Mouse (Mus musculus): ENCODE data around the gene Hoxb3. TPM values are rescaled to one million over a fixed set of nuclear protein-coding genes. Genes with fewer than 3 reads are reported as not detected.

The Hoxb3 gene
- total RNA-seq (2021): under 1 TPM; 0.76 to 0.79 TPM
- long read RNA-seq, experiment 1: 0 reads
- long read RNA-seq, experiment 2, partial matches to known transcripts: 0 of 1 reads
- long read RNA-seq, experiment 2, other reads (novel, unspliced or antisense): 1 of 1 reads

DNA sequence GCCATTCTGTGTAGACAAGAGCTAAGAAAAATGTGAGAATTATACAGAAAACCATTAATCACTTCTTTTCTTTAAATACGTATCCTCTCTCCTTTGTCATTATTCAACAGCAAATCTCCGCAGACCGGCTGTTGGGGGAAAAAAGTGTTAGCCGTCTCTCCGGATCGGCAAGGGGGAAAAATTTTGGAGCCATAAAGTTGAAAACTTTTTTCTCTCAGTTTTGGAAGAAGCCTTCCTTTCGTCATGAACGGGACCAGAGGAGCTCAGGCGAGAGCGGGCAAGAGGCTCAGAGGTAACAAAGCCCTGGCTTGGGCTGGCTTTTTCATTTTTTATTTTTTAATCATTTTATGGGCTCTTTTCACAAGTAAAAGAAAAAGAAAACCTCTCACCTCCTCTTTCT is at the start of gene Hoxb3:
Hoxb3 (plus strand) TSS at position 173 of the 400 bp plus-strand sequence.
- intact Hi-C loops (cut with DNase I): no loop called here
- no peak for DNase-seq

DNA sequence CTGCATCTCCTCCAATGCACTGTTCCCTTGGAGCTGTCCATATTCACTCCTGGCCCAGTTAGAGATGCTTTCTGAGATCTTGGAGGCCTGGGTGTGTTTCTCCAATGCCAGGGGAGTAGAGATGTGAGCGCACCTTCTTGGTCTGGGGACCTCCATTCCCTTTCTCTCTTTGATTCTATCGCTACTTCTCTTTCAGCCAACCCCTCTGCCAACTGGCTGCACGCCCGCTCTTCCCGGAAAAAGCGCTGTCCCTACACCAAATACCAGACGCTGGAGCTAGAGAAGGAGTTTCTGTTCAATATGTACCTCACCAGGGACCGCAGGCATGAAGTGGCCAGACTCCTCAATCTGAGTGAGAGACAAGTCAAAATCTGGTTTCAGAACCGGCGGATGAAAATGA is 48.7 kb upstream of the Hoxb3 start:
- intact Hi-C loops (cut with DNase I): no loop called here
- no peak for DNase-seq

DNA sequence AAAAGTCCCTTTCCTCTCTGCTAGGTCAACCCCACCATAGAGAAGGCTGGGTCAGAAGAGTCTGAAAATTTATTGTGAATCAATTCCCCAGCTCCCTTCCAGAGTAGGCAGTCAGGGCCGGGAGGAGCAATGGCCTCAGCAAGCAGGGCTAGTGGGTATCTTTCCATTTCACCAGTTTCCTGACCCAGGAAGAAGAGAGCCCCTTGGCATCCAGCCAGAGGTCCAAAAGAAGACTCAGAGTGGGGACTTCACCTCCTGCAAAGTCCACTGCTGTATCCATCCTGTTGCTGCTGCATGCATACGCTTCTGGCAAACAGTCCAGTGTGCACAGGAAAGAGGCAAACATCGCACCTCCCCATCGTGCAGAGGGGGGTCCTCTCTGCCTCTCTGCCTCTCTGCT is 47.2 kb upstream of the Hoxb3 start:
- DNase-seq: no peak
- intact Hi-C loops (cut with DNase I): loop anchor here (5.0 kb wide), 3 partner anchors 74 to 451 kb away; no protein-coding TSS in a partner anchor

DNA sequence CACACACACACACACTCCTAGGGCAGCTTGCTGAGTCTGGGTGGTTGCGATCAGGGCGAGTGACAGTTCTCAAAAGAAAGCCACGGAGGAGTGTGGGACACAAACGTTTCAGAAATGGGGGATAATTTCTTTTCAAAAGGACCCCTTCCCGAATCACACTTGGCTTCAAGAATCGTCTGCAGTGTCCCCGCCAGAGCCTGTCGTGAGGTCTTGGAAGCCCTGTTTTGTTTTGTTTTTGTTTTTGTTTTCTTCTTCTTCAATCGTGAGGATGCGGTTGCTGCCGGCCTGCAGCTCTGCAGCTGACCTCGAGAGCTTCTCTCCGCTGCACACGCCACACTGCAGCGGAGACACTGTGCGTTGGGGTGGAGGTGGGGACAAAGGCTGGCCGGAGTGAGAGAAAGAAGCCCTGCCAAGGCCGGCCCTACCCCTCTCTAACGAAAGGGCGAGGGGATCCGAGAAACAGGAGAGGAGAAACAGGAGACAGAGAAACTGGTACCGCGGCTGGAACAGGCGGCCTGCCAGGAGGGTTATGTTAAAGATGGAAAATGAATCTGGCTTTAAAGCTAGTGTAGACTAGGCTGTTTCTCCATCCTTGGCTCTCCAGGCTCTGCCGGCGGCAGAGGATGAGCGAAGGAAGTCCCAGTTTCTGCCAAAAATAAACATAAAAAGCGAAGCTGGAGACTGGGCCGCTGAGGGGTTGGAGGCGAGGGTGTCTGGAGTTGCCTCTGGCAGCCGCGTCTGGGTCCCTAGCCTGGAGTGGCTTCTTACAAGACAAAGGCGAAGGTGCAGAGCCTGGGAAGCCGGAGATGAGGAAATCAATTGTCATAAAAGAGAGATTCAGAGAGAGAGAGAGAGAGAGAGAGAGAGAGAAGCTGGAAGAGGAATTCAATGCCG is 45.7 kb upstream of the Hoxb3 start:
- DNase-seq: no peak
- intact Hi-C loops (cut with DNase I): loop anchor here (2.0 to 5.0 kb wide), 6 partner anchors 75 to 583 kb away; no protein-coding TSS in a partner anchor

DNA sequence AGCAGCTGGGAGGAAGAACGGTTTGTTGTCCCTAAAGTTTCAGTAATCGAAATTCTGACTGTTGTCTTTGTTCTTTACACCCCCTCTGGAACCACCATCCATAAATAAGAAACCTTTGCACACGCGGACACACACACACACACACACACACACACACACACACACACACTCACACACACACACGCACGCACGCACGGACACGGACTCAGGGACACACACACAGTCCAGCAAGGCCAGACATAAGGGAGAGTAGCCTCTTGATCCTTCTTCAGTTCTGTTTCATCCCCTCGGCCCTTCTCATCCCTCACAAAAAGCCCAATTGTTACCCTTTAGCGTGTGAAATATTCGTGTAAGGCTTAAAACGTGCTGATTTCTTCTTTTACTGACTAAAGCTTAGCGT is 44.8 kb upstream of the Hoxb3 start:
- intact Hi-C loops (cut with DNase I): loop anchor here (2.0 to 5.0 kb wide), 6 partner anchors 76 to 582 kb away; no protein-coding TSS in a partner anchor
- no peak for DNase-seq

DNA sequence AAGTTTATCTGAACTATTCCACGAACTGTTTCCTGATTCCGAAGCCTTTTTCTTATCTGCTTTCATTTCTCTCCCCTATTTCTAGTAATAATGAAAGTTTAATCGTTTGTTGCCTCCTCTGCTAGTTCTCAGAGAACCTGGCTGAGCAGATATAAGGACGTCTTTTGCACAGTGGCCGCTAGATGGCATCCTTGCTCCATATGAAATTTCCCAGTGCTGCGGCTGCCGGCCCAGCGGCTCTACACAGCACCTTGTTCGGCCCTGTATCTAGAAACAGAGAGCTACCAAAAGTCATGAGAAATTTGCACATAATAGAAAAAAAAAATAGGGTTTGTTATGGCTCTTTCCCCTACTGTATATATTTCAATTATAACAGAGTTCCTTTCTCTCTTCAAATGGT is 44.4 kb upstream of the Hoxb3 start:
- DNase-seq: peak; percentile 87 to 90
- intact Hi-C loops (cut with DNase I): loop anchor here (2.0 to 5.0 kb wide), 6 partner anchors 76 to 582 kb away; no protein-coding TSS in a partner anchor

DNA sequence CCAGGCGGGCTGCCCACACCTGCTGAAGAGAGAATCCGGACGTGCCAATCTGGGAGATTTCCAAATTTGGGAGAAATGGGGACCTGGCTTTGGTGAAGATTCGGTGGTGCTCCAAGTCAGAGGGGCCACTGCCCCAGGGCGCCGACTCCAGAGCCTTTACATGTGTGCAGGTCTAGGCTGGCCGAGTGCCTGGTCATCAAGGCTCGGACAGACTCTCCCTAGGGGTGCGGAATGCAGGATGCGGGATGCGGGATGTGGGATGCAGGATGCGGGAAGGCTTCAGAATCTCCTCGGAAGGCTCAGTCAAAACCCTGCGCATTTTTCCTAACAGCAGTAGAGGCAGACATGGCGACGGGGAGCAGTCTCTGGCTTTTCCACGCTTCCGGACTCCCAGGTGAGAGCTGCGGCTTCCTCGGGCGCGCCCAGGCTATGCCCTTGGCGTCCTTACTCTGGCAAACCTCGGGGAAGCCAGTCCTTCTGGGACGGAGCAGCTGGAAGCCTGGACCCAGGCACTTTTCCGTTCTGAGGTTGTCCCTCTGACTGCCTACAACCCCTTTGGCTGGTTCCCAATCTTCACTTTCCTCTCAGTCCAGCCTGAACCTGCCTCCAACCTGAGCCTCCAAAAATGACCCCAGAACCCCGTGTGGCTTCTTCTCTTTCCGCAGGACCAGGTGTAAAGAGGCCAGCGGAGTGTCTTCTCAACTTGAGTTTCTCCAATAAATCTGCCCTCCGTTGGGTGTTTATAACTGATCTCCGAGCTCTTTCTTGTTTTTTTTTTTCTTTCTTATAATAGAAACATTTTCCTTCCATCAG is 43.5 kb upstream of the Hoxb3 start:
- intact Hi-C loops (cut with DNase I): loop anchor here (2.0 to 5.0 kb wide), 6 partner anchors 77 to 581 kb away; no protein-coding TSS in a partner anchor
- DNase-seq: no peak

DNA sequence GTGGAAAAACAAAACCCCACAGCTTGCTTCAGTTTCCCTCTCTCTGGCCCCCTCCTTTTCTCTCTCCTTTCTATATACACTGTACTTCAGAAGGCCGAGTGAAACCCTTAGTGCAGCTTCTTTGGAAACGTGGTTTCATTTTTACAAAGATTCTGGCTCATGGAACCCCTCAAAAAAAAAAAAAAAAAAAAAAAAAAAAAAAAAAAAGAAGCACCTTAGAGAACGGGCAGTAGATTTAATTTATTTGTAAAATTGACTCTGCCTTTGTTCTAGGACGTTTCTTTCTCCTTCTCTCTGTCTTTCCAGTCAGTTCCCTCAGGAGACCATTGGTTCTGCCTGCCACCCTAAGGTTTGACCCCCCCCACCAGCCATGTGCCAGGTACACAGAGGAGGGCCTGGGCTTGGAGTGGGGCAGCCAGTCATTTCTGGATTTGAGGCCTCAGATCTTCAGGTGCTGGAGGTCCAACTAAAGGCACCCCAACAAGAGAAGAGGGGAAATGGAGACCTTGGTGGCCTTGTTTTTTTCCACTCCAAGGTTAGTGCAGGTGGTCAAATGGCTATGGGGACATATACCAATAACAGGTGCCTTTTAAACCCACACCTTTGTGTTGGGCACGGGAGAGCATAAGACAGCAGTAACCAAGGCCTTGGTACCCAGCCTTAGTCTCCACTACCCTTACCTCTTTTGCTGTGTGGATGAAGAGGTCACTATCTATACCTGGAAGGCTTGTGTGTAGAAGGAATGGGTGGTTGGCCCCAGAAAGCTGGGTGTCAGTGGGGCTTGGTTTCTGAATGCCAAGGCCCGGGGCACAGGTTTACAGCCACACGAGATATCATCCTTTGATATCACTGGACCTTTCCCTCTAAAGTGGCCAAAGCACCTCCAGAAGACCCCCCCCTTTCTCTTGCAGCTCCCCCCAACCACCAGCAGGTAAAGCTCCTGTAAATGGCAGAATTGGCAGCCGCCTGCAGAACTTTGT is 42.4 kb upstream of the Hoxb3 start:
- intact Hi-C loops (cut with DNase I): no loop called here
- no peak for DNase-seq

DNA sequence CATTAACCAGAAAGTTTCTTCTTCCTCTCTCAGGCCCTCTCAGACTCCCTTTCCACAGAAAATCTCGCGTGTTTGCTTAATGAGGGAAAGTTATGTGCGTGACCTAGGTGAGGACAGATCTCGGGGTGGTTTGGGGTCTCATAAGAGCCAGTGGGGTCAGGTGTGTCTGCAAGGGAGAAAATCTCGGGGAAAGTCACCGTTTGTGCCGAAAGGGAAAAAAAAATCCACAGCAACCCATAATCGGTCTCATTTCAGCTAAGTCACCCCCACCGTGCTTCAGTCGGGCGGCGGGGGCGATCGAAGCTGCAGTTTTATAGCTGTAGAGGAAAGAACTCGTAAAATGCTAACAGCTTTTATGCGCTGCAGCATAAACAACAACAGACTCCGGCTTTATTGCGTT is 41.7 kb upstream of the Hoxb3 start:
- intact Hi-C loops (cut with DNase I): no loop called here
- no peak for DNase-seq

DNA sequence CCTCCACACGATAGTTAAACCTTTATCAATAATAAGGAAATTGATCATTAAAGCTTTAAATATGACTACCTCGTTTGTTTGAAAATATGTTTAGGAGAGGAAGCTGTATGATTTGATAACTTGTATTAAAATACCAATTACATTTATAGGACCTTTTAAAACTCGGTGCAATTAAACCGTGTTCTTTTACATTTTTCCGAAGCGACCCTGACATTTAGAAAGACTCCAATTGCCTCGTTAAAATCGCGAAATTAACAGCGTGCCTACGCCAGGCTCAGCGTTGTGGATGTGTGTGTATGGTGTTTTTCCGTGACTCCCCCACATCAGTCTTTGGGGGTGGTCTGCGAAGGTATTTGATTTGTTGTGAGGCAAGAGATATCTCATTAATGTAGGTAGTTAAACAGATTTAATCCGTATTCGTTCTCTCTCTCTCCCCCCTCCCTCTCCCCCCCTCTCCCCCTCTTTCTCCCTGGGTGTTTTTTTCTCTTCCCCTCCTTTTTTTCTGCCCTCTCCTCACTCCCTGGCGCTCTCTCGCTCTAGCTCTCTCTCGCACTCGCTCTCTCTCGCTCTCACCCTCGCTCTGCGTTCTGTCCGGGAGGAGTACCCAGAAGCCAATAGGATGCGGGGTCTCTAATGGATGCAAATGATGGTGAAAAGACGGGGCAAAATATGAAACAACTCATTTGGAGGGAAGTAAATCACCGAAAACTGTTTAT is 41.1 kb upstream of the Hoxb3 start, which contains the start of gene Hoxb8:
Hoxb8 (plus strand) TSS at position 51 of the 716 bp plus-strand sequence.
- DNase-seq: no peak
- intact Hi-C loops (cut with DNase I): no loop called here

DNA sequence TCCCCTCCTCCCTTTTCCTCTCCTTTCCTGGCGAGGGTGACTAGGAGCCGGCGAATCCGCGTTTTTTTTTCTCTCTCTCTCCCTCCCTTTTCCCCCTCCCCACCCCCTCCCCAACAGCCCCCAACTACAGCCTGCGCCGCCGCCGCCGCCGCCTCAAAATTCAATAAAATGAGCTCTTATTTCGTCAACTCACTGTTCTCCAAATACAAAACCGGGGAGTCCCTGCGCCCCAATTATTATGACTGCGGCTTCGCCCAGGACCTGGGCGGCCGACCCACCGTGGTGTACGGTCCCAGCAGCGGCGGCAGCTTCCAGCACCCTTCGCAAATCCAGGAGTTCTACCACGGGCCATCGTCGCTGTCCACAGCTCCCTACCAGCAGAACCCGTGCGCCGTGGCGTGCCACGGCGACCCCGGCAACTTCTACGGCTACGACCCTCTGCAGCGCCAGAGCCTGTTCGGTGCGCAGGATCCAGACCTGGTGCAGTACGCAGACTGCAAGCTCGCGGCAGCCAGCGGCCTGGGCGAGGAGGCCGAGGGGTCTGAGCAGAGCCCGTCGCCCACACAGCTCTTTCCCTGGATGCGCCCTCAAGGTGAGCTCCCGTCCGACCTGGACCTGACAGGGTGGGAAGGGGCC is 40.2 kb upstream of the Hoxb3 start:
- intact Hi-C loops (cut with DNase I): no loop called here
- no peak for DNase-seq

DNA sequence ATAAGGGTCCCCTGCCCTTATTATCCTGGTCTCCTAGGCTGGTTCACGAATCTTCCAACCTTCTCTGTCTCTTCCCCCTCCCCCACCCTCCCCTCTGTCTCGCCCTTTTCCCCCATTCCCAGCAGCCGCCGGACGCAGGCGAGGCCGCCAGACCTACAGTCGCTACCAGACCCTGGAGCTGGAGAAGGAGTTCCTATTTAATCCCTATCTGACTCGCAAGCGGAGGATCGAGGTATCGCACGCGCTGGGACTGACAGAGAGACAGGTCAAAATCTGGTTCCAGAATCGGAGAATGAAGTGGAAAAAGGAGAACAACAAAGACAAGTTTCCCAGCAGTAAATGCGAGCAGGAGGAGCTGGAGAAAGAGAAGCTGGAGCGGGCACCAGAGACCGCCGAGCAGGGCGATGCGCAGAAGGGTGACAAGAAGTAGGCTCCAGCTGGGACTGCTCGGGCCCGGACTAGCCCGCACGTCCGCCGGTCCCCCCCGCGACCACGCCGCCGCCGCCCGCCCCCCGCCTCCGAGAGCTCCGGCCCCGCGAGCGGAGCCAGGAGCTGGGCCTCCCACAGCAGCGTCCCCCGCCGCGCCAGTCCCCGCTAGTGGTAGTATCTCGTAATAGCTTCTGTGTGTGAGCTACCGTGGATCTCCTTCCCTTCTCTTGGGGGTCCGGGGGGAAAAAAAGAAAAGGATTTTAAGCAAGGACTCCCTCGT is 38.9 kb upstream of the Hoxb3 start:
- no peak for DNase-seq
- intact Hi-C loops (cut with DNase I): no loop called here

DNA sequence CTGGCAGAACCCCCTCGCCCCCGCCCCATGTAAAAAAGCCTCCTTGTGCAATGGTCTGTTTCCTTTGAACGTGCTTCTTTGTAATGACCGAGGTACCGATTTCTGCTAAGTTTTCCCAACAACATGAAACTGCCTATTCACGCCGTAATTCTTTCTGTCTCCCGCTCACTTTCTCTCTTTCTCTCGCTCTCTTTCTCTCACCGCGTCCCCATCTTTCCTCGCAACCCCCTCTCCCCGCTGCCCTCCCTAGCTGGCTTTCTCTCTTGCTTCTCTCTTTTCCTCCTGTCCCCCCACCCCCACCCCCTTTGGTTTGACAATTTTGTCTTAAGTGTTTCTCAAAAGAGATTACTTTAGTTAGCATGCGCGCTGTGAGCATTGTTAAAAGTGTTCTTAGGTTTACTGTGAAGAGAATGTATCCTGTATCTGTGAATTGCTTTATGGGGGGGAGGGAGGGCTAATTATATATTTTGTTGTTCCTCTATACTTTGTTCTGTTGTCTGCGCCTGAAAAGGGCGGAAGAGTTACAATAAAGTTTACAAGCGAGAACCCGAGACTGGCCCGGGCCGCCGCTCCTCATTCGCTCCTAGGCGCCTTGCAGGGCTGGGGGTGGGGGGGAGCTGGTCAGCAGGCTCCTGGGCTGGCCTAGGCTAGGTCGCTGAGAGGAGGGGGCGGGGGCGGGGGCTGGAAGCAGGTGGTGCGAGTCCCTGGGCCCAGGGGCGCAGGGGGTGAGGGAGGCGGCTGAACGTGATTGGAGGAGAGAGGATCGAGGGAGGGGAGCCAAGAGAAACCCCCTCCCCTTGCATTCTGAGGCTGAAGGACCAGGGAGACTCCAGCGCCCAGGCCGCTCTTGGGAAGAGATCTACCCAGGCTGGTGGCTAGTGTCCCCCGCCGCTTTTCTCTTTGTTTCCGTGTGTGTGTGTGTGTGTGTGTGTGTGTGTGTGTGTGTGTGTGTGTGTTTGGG is 38.1 kb upstream of the Hoxb3 start:
- no peak for DNase-seq
- intact Hi-C loops (cut with DNase I): no loop called here

DNA sequence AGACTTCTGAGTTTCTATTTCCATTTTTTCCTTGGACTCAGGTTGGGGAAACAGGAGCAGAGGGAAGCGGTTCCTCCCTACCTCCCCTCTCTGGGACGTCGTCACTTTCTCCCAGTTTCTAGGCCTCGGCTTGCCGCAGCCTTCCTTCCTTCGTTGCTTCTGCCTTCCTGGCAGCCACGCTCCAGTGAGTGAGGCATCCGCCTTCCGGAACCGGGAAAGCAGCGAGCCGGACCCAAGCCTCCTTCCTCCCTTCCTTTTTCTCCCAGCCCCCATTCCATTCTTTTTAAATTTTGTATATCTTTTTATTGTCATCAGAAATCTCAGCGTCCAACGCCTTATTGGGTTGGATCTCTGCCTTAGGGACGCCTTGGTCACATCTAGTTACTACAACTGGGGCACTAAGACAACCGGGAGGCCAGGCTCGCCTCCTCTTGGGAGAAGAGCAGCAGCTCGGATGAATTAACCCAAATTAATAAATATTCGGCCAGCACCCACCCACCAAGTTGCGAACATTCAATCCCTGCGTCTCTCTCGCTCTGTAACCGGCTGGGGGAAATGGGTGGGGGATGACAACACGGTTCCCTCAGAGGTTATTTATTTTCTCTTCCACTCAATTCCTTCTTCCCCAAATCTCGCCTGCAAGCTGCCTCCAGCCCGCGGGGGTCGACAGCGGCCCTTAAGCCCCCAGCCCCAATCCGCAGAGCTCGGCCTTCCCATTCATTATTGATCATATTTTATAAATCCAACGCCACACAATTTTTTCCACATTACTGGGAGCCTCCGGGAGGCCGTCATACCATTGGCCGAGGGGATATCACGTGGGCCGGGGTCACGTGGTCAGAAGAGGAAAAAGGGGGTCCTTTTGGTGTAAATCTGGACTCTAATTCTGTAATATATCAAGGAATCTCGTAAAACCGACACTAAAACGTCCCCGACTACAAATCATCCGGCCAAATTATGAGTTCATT is 37.1 kb upstream of the Hoxb3 start, which contains the start of gene Hoxb7:
Hoxb7 (plus strand) TSS at position 853 of the 968 bp plus-strand sequence.
- DNase-seq: no peak
- intact Hi-C loops (cut with DNase I): no loop called here

DNA sequence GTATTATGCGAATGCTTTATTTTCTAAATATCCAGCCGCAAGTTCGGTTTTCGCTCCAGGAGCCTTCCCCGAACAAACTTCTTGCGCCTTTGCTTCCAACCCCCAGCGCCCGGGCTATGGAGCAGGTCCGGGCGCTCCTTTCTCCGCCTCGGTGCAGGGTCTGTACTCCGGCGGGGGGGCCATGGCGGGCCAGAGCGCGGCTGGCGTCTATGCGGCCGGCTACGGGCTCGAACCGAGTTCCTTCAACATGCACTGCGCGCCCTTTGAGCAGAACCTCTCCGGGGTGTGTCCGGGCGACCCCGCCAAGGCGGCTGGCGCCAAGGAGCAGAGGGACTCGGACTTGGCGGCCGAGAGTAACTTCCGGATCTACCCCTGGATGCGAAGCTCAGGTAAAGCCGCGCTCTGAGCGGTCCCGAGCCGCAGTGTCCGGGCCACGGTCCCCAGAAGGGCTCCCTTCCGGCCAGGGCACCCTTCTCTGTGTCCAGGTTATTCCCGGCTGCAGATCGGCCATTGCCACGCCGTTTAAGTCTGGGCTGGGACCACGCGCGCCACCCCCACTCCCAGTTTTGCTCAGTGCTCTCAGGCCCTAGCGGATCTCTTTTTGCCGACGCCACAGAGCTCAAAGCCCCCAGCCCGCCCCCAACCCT is 36.3 kb upstream of the Hoxb3 start:
- intact Hi-C loops (cut with DNase I): no loop called here
- DNase-seq: no peak
